Mouse (Mus musculus): ENCODE measurements around the gene A1cf. TPM values are rescaled to one million over a fixed set of nuclear protein-coding genes. Genes with fewer than 3 reads are reported as not detected.

Gene A1cf
- polyA plus RNA-seq, 1 experiment from 2014 or later: not detected

GRCm38 (mm10) chr19:31877968-31878367 lies 9.4 kb downstream of the A1cf start:
- Histone ChIP-seq H3K36me3 (ENCODE audit: control insufficient read depth, insufficient read depth, low read length) (no peaks in the 10 kb centered on the region), H3K9me3 (ENCODE audit: control insufficient read depth, low read length) (no peaks in the 10 kb centered on the region), H3K27ac (replicated peaks in 1 of 2; ENCODE audit: control insufficient read depth in 1 of 2, insufficient read depth in 1 of 2, low read depth in 2 of 2, low read length in 2 of 2) (no peak overlapping the region), H3K4me1 (ENCODE audit: control insufficient read depth in 2 of 2, insufficient read depth in 2 of 2, low read length in 2 of 2) (no peaks in the 10 kb centered on the region), H3K9ac (ENCODE audit: low read length) (no peak overlapping the region), H3K27me3 (ENCODE audit: control insufficient read depth, insufficient read depth, low read length) (no peaks in the 10 kb centered on the region), H3K4me3 (ENCODE audit: control insufficient read depth in 1 of 2, insufficient read depth in 1 of 2, low read depth in 1 of 2, low read length in 2 of 2) (no peak overlapping the region), H3K4me2 (ENCODE audit: low read length) (no peak overlapping the region)
- ATAC-seq (ENCODE audit: insufficient number of reproducible peaks, insufficient read depth, low FRiP score, low read depth): no peak
- WGBS: 52% methylated on average over 4 of the region's 4 CpGs

GRCm38 (mm10) chr19:31884594-31884993 lies 16.0 kb downstream of the A1cf start:
- WGBS: 68% methylated on average over 4 of the region's 4 CpGs
- no peak overlapping the region for H3K4me3 ChIP-seq (ENCODE audit: control insufficient read depth in 1 of 2, insufficient read depth in 1 of 2, low read depth in 1 of 2, low read length in 2 of 2)
- no peak for ATAC-seq (ENCODE audit: insufficient number of reproducible peaks, insufficient read depth, low FRiP score, low read depth)
- no peaks in the 10 kb centered on the region for H3K36me3 ChIP-seq (ENCODE audit: control insufficient read depth, insufficient read depth, low read length)
- no peak overlapping the region for H3K27ac ChIP-seq (replicated peaks in 1 of 2; ENCODE audit: control insufficient read depth in 1 of 2, insufficient read depth in 1 of 2, low read depth in 2 of 2, low read length in 2 of 2)
- H3K9me3 ChIP-seq (ENCODE audit: control insufficient read depth, low read length): no peaks in the 10 kb centered on the region
- H3K9ac ChIP-seq (ENCODE audit: low read length): no peak overlapping the region
- H3K27me3 ChIP-seq (ENCODE audit: control insufficient read depth, insufficient read depth, low read length): no peaks in the 10 kb centered on the region
- H3K4me2 ChIP-seq (ENCODE audit: low read length): no peak overlapping the region
- no peaks in the 10 kb centered on the region for H3K4me1 ChIP-seq (ENCODE audit: control insufficient read depth in 2 of 2, insufficient read depth in 2 of 2, low read length in 2 of 2)

GRCm38 (mm10) chr19:31887275-31887674 lies 18.7 kb downstream of the A1cf start:
- no peaks in the 10 kb centered on the region for H3K36me3 ChIP-seq (ENCODE audit: control insufficient read depth, insufficient read depth, low read length)
- H3K4me1 ChIP-seq (ENCODE audit: control insufficient read depth in 2 of 2, insufficient read depth in 2 of 2, low read length in 2 of 2): peaks cover 0 to 3% of the 10 kb centered on the region in 2 experiments; a peak in 1 of 4 replicates
- no peak overlapping the region for H3K4me3 ChIP-seq (ENCODE audit: control insufficient read depth in 1 of 2, insufficient read depth in 1 of 2, low read depth in 1 of 2, low read length in 2 of 2)
- no peak overlapping the region for H3K9ac ChIP-seq (ENCODE audit: low read length)
- 79% methylated on average over 2 of the region's 2 CpGs for WGBS
- no peak overlapping the region for H3K4me2 ChIP-seq (ENCODE audit: low read length)
- H3K27me3 ChIP-seq (ENCODE audit: control insufficient read depth, insufficient read depth, low read length): no peaks in the 10 kb centered on the region
- no peaks in the 10 kb centered on the region for H3K9me3 ChIP-seq (ENCODE audit: control insufficient read depth, low read length)
- no peak overlapping the region for H3K27ac ChIP-seq (replicated peaks in 1 of 2; ENCODE audit: control insufficient read depth in 1 of 2, insufficient read depth in 1 of 2, low read depth in 2 of 2, low read length in 2 of 2)
- no peak for ATAC-seq (ENCODE audit: insufficient number of reproducible peaks, insufficient read depth, low FRiP score, low read depth)

- no peak for ATAC-seq (ENCODE audit: insufficient number of reproducible peaks, insufficient read depth, low FRiP score, low read depth)
- Histone ChIP-seq H3K9ac (ENCODE audit: low read length) (no peak overlapping the region), H3K4me3 (ENCODE audit: control insufficient read depth in 1 of 2, insufficient read depth in 1 of 2, low read depth in 1 of 2, low read length in 2 of 2) (no peak overlapping the region), H3K27me3 (ENCODE audit: control insufficient read depth, insufficient read depth, low read length) (no peaks in the 10 kb centered on the region), H3K4me2 (ENCODE audit: low read length) (no peak overlapping the region), H3K27ac (replicated peaks in 1 of 2; ENCODE audit: control insufficient read depth in 1 of 2, insufficient read depth in 1 of 2, low read depth in 2 of 2, low read length in 2 of 2) (no peak overlapping the region), H3K4me1 (ENCODE audit: control insufficient read depth in 2 of 2, insufficient read depth in 2 of 2, low read length in 2 of 2) (peaks cover 0 to 3% of the 10 kb centered on the region in 2 experiments; a peak in 1 of 4 replicates), H3K9me3 (ENCODE audit: control insufficient read depth, low read length) (no peaks in the 10 kb centered on the region), H3K36me3 (ENCODE audit: control insufficient read depth, insufficient read depth, low read length) (no peaks in the 10 kb centered on the region)
- WGBS: 53% methylated on average over 4 of the region's 4 CpGs
Measured at GRCm38 (mm10) chr19:31889988-31890387, 21.4 kb downstream of the A1cf start.

- ATAC-seq (ENCODE audit: insufficient number of reproducible peaks, insufficient read depth, low FRiP score, low read depth): no peak
- 76% methylated on average over 6 of the region's 6 CpGs for WGBS
- H3K4me2 ChIP-seq (ENCODE audit: low read length): no peak overlapping the region
- no peak overlapping the region for H3K9ac ChIP-seq (ENCODE audit: low read length)
- peaks cover 0 to 3% of the 10 kb centered on the region in 2 experiments; a peak in 1 of 4 replicates for H3K4me1 ChIP-seq (ENCODE audit: control insufficient read depth in 2 of 2, insufficient read depth in 2 of 2, low read length in 2 of 2)
- no peak overlapping the region for H3K27ac ChIP-seq (replicated peaks in 1 of 2; ENCODE audit: control insufficient read depth in 1 of 2, insufficient read depth in 1 of 2, low read depth in 2 of 2, low read length in 2 of 2)
- no peaks in the 10 kb centered on the region for H3K27me3 ChIP-seq (ENCODE audit: control insufficient read depth, insufficient read depth, low read length)
- no peaks in the 10 kb centered on the region for H3K9me3 ChIP-seq (ENCODE audit: control insufficient read depth, low read length)
- H3K4me3 ChIP-seq (ENCODE audit: control insufficient read depth in 1 of 2, insufficient read depth in 1 of 2, low read depth in 1 of 2, low read length in 2 of 2): no peak overlapping the region
- H3K36me3 ChIP-seq (ENCODE audit: control insufficient read depth, insufficient read depth, low read length): no peaks in the 10 kb centered on the region
Measured at GRCm38 (mm10) chr19:31891001-31891893, 22.7 kb downstream of the A1cf start.

- no peaks in the 10 kb centered on the region for H3K27me3 ChIP-seq (ENCODE audit: control insufficient read depth, insufficient read depth, low read length)
- H3K4me1 ChIP-seq (ENCODE audit: control insufficient read depth in 2 of 2, insufficient read depth in 2 of 2, low read length in 2 of 2): no peaks in the 10 kb centered on the region
- ATAC-seq (ENCODE audit: insufficient number of reproducible peaks, insufficient read depth, low FRiP score, low read depth): no peak
- H3K9me3 ChIP-seq (ENCODE audit: control insufficient read depth, low read length): no peaks in the 10 kb centered on the region
- H3K9ac ChIP-seq (ENCODE audit: low read length): no peak overlapping the region
- no peak overlapping the region for H3K4me3 ChIP-seq (ENCODE audit: control insufficient read depth in 1 of 2, insufficient read depth in 1 of 2, low read depth in 1 of 2, low read length in 2 of 2)
- no peak overlapping the region for H3K27ac ChIP-seq (replicated peaks in 1 of 2; ENCODE audit: control insufficient read depth in 1 of 2, insufficient read depth in 1 of 2, low read depth in 2 of 2, low read length in 2 of 2)
- H3K36me3 ChIP-seq (ENCODE audit: control insufficient read depth, insufficient read depth, low read length): no peaks in the 10 kb centered on the region
- H3K4me2 ChIP-seq (ENCODE audit: low read length): no peak overlapping the region
- WGBS: 55% methylated on average over 1 of the region's 1 CpGs
Measured at GRCm38 (mm10) chr19:31895971-31896370, 27.4 kb downstream of the A1cf start.

- Histone ChIP-seq H3K27ac (replicated peaks in 1 of 2; ENCODE audit: control insufficient read depth in 1 of 2, insufficient read depth in 1 of 2, low read depth in 2 of 2, low read length in 2 of 2) (no peak overlapping the region), H3K9me3 (ENCODE audit: control insufficient read depth, low read length) (no peaks in the 10 kb centered on the region), H3K9ac (ENCODE audit: low read length) (no peak overlapping the region), H3K4me1 (ENCODE audit: control insufficient read depth in 2 of 2, insufficient read depth in 2 of 2, low read length in 2 of 2) (no peaks in the 10 kb centered on the region), H3K36me3 (ENCODE audit: control insufficient read depth, insufficient read depth, low read length) (no peaks in the 10 kb centered on the region), H3K4me2 (ENCODE audit: low read length) (no peak overlapping the region), H3K4me3 (ENCODE audit: control insufficient read depth in 1 of 2, insufficient read depth in 1 of 2, low read depth in 1 of 2, low read length in 2 of 2) (no peak overlapping the region), H3K27me3 (ENCODE audit: control insufficient read depth, insufficient read depth, low read length) (no peaks in the 10 kb centered on the region)
- 73% methylated on average over 1 of the region's 1 CpGs for WGBS
- no peak for ATAC-seq (ENCODE audit: insufficient number of reproducible peaks, insufficient read depth, low FRiP score, low read depth)
Measured at GRCm38 (mm10) chr19:31896711-31897110, 28.1 kb downstream of the A1cf start.

All from heart, embryonic 14.5 days (tissue).